Mouse (Mus musculus): ENCODE measurements around the gene Syngap1. TPM values are rescaled to one million over a fixed set of nuclear protein-coding genes. Genes with fewer than 3 reads are reported as not detected.
A peak's percentile ranks its signal among the peaks of the same experiment; 100 is the strongest.

The Syngap1 gene
- polyA plus RNA-seq, 1 experiment from 2014 or later, result 4.2 TPM

DNA sequence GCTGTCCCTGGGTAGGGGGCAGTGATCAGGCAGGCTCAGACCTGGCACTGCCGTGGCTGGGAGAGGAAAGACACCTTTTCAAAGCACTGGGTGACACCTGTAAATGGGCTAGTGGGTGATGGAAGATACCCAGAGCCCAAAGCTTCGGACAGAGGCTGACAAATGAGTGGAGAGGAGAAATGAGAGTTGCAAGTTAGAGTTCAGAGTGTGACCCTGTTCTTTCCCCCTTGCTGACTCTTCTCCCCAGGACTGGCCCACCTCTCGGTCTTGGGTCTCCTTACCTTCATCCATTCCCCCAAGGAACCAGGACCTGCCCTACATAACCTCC lies 1.1 kb upstream of the Syngap1 start:
- H3K36me3 ChIP-seq (ENCODE audit: control insufficient read depth, insufficient read depth, low read length), result peaks cover 28% of the 10 kb centered on the region
- peak overlapping the region; percentile 62 for H3K9ac ChIP-seq (ENCODE audit: low read length)
- DNase-seq (ENCODE audit: low spot score), result no peak
- 4% methylated on average over 3 of the region's 3 CpGs for WGBS
- H3K27ac ChIP-seq (ENCODE audit: low read depth, low read length), result peak overlapping the region; percentile 96
- ATAC-seq, result no peak
- peaks cover 34% of the 10 kb centered on the region for H3K4me1 ChIP-seq (ENCODE audit: control insufficient read depth, insufficient read depth, low read length)
- H3K4me3 ChIP-seq (ENCODE audit: low read depth, low read length), result peak overlapping the region; percentile 50
- H3K4me2 ChIP-seq (ENCODE audit: low read length), result peak overlapping the region; percentile 71
- no peaks in the 10 kb centered on the region for H3K9me3 ChIP-seq (replicated peaks; ENCODE audit: control insufficient read depth, low read length)
- H3K27me3 ChIP-seq (replicated peaks; ENCODE audit: control insufficient read depth, insufficient read depth, low read length), result no peaks in the 10 kb centered on the region

DNA sequence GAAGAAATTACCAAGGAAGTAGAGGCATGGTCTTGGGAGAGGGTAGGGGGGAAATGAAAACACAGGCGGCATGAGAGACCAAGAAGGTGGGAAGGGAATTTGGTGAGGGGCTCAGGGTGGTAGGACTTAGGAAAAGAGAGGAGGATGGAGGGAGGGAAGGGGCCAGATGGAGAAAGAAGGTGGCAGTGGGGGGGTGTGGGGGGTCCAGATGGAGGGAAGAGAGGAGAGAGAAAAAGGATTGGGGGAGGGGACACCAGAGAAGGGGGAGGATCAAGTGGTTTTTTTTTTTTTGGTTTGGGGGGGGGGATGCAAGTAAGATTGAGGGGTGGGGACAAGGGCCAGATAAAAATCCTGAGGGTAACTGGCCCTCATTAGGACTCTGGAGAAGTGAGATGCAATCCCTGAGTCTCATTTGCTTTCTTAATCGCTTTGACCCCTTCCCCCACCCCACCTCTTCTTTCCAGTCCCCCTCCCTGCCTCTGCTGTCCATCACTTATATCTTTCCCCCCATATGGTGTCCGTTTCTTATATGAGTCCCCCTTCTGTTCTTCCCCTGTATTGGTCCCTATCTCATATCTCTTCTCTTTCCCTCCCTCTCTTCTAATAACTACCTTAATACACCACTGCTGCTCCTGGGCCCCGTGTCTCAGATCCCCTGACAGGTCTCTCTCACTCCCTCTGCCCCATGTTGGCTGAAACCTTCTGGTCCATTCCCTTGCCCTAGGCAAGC lies 953 bp downstream of the Syngap1 start:
- peak overlapping the region; percentile 77 for H3K9ac ChIP-seq (ENCODE audit: low read length)
- 6% methylated on average over 4 of the region's 4 CpGs for WGBS
- H3K4me2 ChIP-seq (ENCODE audit: low read length), result peak overlapping the region; percentile 71
- no peak for ATAC-seq
- peaks cover 7% of the 10 kb centered on the region for H3K36me3 ChIP-seq (ENCODE audit: control insufficient read depth, insufficient read depth, low read length)
- H3K4me1 ChIP-seq (ENCODE audit: control insufficient read depth, insufficient read depth, low read length), result peaks cover 49% of the 10 kb centered on the region
- H3K27me3 ChIP-seq (replicated peaks; ENCODE audit: control insufficient read depth, insufficient read depth, low read length), result no peaks in the 10 kb centered on the region
- H3K27ac ChIP-seq (ENCODE audit: low read depth, low read length), result peak overlapping the region; percentile 96
- peak overlapping the region; percentile 49 for H3K4me3 ChIP-seq (ENCODE audit: low read depth, low read length)
- H3K9me3 ChIP-seq (replicated peaks; ENCODE audit: control insufficient read depth, low read length), result no peaks in the 10 kb centered on the region
- peak; percentile 19 for DNase-seq (ENCODE audit: low spot score)

GRCm38 (mm10) chr17:26945824-26946495 lies 4.9 kb downstream of the Syngap1 start:
- peak overlapping the region; percentile 36 for H3K4me3 ChIP-seq (ENCODE audit: low read depth, low read length)
- peaks cover 55% of the 10 kb centered on the region for H3K4me1 ChIP-seq (ENCODE audit: control insufficient read depth, insufficient read depth, low read length)
- no peaks in the 10 kb centered on the region for H3K27me3 ChIP-seq (replicated peaks; ENCODE audit: control insufficient read depth, insufficient read depth, low read length)
- peak overlapping the region; percentile 69 for H3K4me2 ChIP-seq (ENCODE audit: low read length)
- peak overlapping the region; percentile 85 for H3K27ac ChIP-seq (ENCODE audit: low read depth, low read length)
- no peaks in the 10 kb centered on the region for H3K36me3 ChIP-seq (ENCODE audit: control insufficient read depth, insufficient read depth, low read length)
- H3K9me3 ChIP-seq (replicated peaks; ENCODE audit: control insufficient read depth, low read length), result no peaks in the 10 kb centered on the region
- 26% methylated on average over 13 of the region's 13 CpGs for WGBS
- no peak for DNase-seq (ENCODE audit: low spot score)
- peak overlapping the region; percentile 67 for H3K9ac ChIP-seq (ENCODE audit: low read length)
- no peak for ATAC-seq

- Histone ChIP-seq H3K27me3 (replicated peaks; ENCODE audit: control insufficient read depth, insufficient read depth, low read length) (no peaks in the 10 kb centered on the region), H3K4me1 (ENCODE audit: control insufficient read depth, insufficient read depth, low read length) (peaks cover 58% of the 10 kb centered on the region), H3K36me3 (ENCODE audit: control insufficient read depth, insufficient read depth, low read length) (no peaks in the 10 kb centered on the region), H3K27ac (ENCODE audit: low read depth, low read length) (peak overlapping the region; percentile 85), H3K4me2 (ENCODE audit: low read length) (peak overlapping the region; percentile 69), H3K9me3 (replicated peaks; ENCODE audit: control insufficient read depth, low read length) (no peaks in the 10 kb centered on the region), H3K4me3 (ENCODE audit: low read depth, low read length) (peak overlapping the region; percentile 36), H3K9ac (ENCODE audit: low read length) (peak overlapping the region; percentile 67)
- DNase-seq (ENCODE audit: low spot score), result peak; percentile 50
- 2% methylated on average over 34 of the region's 37 CpGs for WGBS
- ATAC-seq, result peak; percentile 24
Measured at GRCm38 (mm10) chr17:26946567-26946966, 5.5 kb downstream of the Syngap1 start.

DNA sequence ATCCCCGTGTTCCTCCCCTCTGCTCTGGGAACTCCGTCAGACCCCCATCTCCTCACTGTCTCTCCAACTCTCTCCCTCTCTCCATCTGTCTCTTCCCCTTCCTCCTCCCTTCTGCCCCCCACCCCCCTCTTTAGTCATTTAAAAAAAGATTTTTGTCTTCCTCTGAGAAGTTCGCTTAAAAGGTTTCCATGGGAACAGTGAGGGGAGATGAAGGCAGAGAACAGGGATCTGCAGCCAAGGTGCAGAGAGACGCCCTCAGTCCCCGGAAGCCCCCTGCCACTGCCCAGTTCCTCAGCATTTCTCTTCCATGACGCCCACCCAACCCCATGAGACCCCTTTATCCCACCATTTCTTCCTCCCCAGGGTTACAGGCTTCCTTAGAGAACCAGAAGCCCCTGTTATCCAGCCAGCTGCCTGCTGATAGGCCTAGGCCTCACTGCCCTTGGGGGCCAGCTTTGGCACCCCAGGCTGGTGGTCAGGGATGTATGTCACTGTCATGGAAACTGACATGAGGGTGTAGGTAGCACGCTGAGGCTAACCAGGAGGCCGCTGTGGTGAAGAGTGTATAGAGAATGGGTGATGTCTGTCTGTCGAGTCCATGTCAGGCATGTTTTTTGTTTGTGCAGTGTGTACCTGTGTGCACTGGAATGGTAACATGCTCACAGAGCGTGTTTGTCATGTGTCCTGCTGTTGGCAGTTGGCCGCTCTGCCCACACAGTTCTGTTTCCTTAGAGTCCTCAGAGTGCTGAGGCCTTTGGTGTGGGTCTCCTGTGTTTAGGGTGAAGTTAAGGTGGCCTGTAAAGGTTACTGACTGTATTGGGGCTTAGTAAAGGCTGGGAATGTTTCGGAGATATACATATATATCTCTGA lies 6.4 kb downstream of the Syngap1 start:
- DNase-seq (ENCODE audit: low spot score) (peak; percentile 70), ATAC-seq (no peak)
- Histone ChIP-seq H3K9me3 (replicated peaks; ENCODE audit: control insufficient read depth, low read length) (no peaks in the 10 kb centered on the region), H3K4me3 (ENCODE audit: low read depth, low read length) (peak overlapping the region; percentile 36), H3K36me3 (ENCODE audit: control insufficient read depth, insufficient read depth, low read length) (no peaks in the 10 kb centered on the region), H3K27me3 (replicated peaks; ENCODE audit: control insufficient read depth, insufficient read depth, low read length) (no peaks in the 10 kb centered on the region), H3K4me1 (ENCODE audit: control insufficient read depth, insufficient read depth, low read length) (peaks cover 61% of the 10 kb centered on the region), H3K4me2 (ENCODE audit: low read length) (peak overlapping the region; percentile 69), H3K27ac (ENCODE audit: low read depth, low read length) (peak overlapping the region; percentile 85), H3K9ac (ENCODE audit: low read length) (peak overlapping the region; percentile 37)
- WGBS, result 24% methylated on average over 12 of the region's 12 CpGs

- H3K4me3 ChIP-seq (ENCODE audit: low read depth, low read length), result peak overlapping the region; percentile 68
- H3K27ac ChIP-seq (ENCODE audit: low read depth, low read length), result peak overlapping the region; percentile 90
- no peaks in the 10 kb centered on the region for H3K9me3 ChIP-seq (replicated peaks; ENCODE audit: control insufficient read depth, low read length)
- peak overlapping the region; percentile 91 for H3K4me2 ChIP-seq (ENCODE audit: low read length)
- peak overlapping the region; percentile 88 for H3K9ac ChIP-seq (ENCODE audit: low read length)
- WGBS, result under 1% methylated on average over 27 of the region's 87 CpGs
- H3K36me3 ChIP-seq (ENCODE audit: control insufficient read depth, insufficient read depth, low read length), result no peaks in the 10 kb centered on the region
- H3K4me1 ChIP-seq (ENCODE audit: control insufficient read depth, insufficient read depth, low read length), result peaks cover 59% of the 10 kb centered on the region
- ATAC-seq, result no peak
- H3K27me3 ChIP-seq (replicated peaks; ENCODE audit: control insufficient read depth, insufficient read depth, low read length), result no peaks in the 10 kb centered on the region
- DNase-seq (ENCODE audit: low spot score), result peak; percentile 60
Measured at GRCm38 (mm10) chr17:26948316-26949050, 7.4 kb downstream of the Syngap1 start.

GRCm38 (mm10) chr17:26949051-26949577 lies 8.1 kb downstream of the Syngap1 start:
- Histone ChIP-seq H3K36me3 (ENCODE audit: control insufficient read depth, insufficient read depth, low read length) (no peaks in the 10 kb centered on the region), H3K9ac (ENCODE audit: low read length) (peak overlapping the region; percentile 88), H3K27me3 (replicated peaks; ENCODE audit: control insufficient read depth, insufficient read depth, low read length) (no peaks in the 10 kb centered on the region), H3K4me2 (ENCODE audit: low read length) (peak overlapping the region; percentile 91), H3K9me3 (replicated peaks; ENCODE audit: control insufficient read depth, low read length) (no peaks in the 10 kb centered on the region), H3K4me3 (ENCODE audit: low read depth, low read length) (peak overlapping the region; percentile 68), H3K27ac (ENCODE audit: low read depth, low read length) (peak overlapping the region; percentile 90), H3K4me1 (ENCODE audit: control insufficient read depth, insufficient read depth, low read length) (peaks cover 60% of the 10 kb centered on the region)
- 9% methylated on average over 13 of the region's 14 CpGs for WGBS
- DNase-seq (ENCODE audit: low spot score), result peak; percentile 22
- no peak for ATAC-seq

DNA sequence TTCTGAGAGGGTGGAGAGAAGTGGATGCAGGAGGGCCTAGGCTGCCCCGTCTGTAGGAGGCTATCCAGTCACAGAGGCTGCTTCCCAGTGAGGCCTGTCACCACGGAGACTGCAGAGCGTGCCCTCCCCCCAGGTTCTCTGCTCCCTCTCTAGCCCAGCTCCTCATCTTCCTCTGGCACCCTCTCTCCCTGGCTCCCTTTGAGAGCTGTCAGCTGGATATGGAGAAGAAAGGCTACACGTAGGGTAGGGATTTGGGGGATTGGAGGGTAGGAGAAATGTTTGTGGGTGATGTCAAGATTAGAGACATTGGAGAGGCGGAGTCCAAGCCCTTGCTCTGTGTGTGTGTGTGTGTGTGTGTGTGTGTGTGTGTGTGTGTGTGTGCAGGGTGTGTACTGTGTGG lies 8.8 kb downstream of the Syngap1 start:
- Histone ChIP-seq H3K4me3 (ENCODE audit: low read depth, low read length) (peak overlapping the region; percentile 68), H3K9me3 (replicated peaks; ENCODE audit: control insufficient read depth, low read length) (no peaks in the 10 kb centered on the region), H3K4me2 (ENCODE audit: low read length) (peak overlapping the region; percentile 91), H3K36me3 (ENCODE audit: control insufficient read depth, insufficient read depth, low read length) (peaks cover 5% of the 10 kb centered on the region), H3K27me3 (replicated peaks; ENCODE audit: control insufficient read depth, insufficient read depth, low read length) (no peaks in the 10 kb centered on the region), H3K27ac (ENCODE audit: low read depth, low read length) (peak overlapping the region; percentile 90), H3K9ac (ENCODE audit: low read length) (peak overlapping the region; percentile 88), H3K4me1 (ENCODE audit: control insufficient read depth, insufficient read depth, low read length) (peaks cover 60% of the 10 kb centered on the region)
- WGBS, result 37% methylated on average over 5 of the region's 5 CpGs
- peak; percentile 9 for DNase-seq (ENCODE audit: low spot score)
- no peak for ATAC-seq
